Mouse (Mus musculus) liver, embryonic 11.5 days (tissue): Measurements from ENCODE around the gene Aars. TPM values are rescaled to one million over a fixed set of nuclear protein-coding genes. Genes with fewer than 3 reads are reported as not detected.
"Not testable (repeated sequence)": the region's sequence is repeated elsewhere in the genome, so short reads cannot be mapped to it uniquely, and the experiment has no call there.

Source experiments
- ATAC-seq: fragments of 200-750 bp; cut with Nextera tagmentation; replicated peaks from 2 replicates; pipeline ENCODE4 v1.8.0; 2017; ENCODE audit warnings: moderate number of reproducible peaks, mild to moderate bottlenecking, moderate TSS enrichment, moderate library complexity; ENCODE audit not compliant: low FRiP score
- DNase-seq: peaks from one replicate; pipeline ENCODE4 v3.0.0-alpha.2; 2017; ENCODE audit warnings: low spot score
- H3K27ac ChIP-seq: fragments of 300-500 bp; sonication (generic); 2 replicates; pipeline ENCODE4 v1.5.1; 2014; ENCODE audit warnings: mild to moderate bottlenecking, low read depth, low read length, control low read depth
- H3K27me3 ChIP-seq: fragments of 300-500 bp; sonication (generic); replicated peaks from 2 replicates; pipeline ENCODE4 v1.6.1; 2014; ENCODE audit warnings: low read length, mixed read lengths; ENCODE audit not compliant: control insufficient read depth, insufficient read depth
- H3K36me3 ChIP-seq: fragments of 300-500 bp; sonication (generic); 2 replicates; pipeline ENCODE4 v1.6.1; 2014; ENCODE audit warnings: mild to moderate bottlenecking, low read length, moderate library complexity, mixed read lengths; ENCODE audit not compliant: control insufficient read depth, insufficient read depth
- H3K4me1 ChIP-seq: fragments of 300-500 bp; sonication (generic); replicated peaks from 2 replicates; pipeline ENCODE4 v1.6.1; 2014; ENCODE audit warnings: low read length, mixed read lengths; ENCODE audit not compliant: control insufficient read depth, insufficient read depth
- H3K4me2 ChIP-seq: fragments of 300-500 bp; sonication (generic); 2 replicates; pipeline ENCODE4 v1.6.1; 2014; ENCODE audit warnings: mild to moderate bottlenecking, control low read depth, moderate library complexity
- H3K4me3 ChIP-seq: fragments of 300-500 bp; sonication (generic); 2 replicates; pipeline ENCODE4 v1.5.1; 2014; ENCODE audit warnings: low read depth, low read length, control low read depth
- H3K9ac ChIP-seq: fragments of 300-500 bp; sonication (generic); 2 replicates; pipeline ENCODE4 v1.6.1; 2014; ENCODE audit warnings: low read depth, low read length, control low read depth
- H3K9me3 ChIP-seq: fragments of 300-500 bp; sonication (generic); 2 replicates; pipeline ENCODE4 v1.6.1; 2016; ENCODE audit warnings: low read length, inconsistent platforms, mixed read lengths; ENCODE audit not compliant: control insufficient read depth
- whole genome bisulfite sequencing: fragments of 180-500 bp; shearing (Covaris S2); extraction: QIAGEN DNeasy Blood & Tissue Kit; methylation state at CpG from one replicate; pipeline ENCODE4 v1.1.7; 2014; 5-methylcytosine and 5-hydroxymethylcytosine counted together
- polyA plus RNA-seq: library from polyadenylated mRNA; unstranded; fragments of >200 nt; fragmentation: Nextera tagmentation; extraction: Ambion mirVana; gene quantifications from 2 replicates; pipeline ENCODE4 v1.2.1, GENCODE M21; 2014

The Aars gene
- polyA plus RNA-seq: 86.5 and 96.2 TPM in 2 replicates

GRCm38 (mm10) chr8:111032916-111033315 lies at the start of gene Aars:
Gene Aars, plus strand, starts transcription at chr8:111033144.
- H3K27me3 ChIP-seq: no peaks in the 10 kb centered on the region
- ATAC-seq (no peak), DNase-seq (no peak)
- H3K4me3 ChIP-seq: peak within 1 kb of the TSS; percentile 74
- H3K9me3 ChIP-seq: no peaks in the 10 kb centered on the region
- peak within 1 kb of the TSS; percentile 85 for H3K4me2 ChIP-seq
- peak within 1 kb of the TSS; percentile 91 for H3K9ac ChIP-seq
- peaks cover 9% of the 10 kb centered on the region; the same call in 1 of the 2 replicates for H3K36me3 ChIP-seq
- H3K4me1 ChIP-seq: peaks cover 10% of the 10 kb centered on the region
- 91% methylated on average over 7 of the region's 7 CpGs for WGBS
- peak within 1 kb of the TSS; percentile 82 for H3K27ac ChIP-seq

DNA sequence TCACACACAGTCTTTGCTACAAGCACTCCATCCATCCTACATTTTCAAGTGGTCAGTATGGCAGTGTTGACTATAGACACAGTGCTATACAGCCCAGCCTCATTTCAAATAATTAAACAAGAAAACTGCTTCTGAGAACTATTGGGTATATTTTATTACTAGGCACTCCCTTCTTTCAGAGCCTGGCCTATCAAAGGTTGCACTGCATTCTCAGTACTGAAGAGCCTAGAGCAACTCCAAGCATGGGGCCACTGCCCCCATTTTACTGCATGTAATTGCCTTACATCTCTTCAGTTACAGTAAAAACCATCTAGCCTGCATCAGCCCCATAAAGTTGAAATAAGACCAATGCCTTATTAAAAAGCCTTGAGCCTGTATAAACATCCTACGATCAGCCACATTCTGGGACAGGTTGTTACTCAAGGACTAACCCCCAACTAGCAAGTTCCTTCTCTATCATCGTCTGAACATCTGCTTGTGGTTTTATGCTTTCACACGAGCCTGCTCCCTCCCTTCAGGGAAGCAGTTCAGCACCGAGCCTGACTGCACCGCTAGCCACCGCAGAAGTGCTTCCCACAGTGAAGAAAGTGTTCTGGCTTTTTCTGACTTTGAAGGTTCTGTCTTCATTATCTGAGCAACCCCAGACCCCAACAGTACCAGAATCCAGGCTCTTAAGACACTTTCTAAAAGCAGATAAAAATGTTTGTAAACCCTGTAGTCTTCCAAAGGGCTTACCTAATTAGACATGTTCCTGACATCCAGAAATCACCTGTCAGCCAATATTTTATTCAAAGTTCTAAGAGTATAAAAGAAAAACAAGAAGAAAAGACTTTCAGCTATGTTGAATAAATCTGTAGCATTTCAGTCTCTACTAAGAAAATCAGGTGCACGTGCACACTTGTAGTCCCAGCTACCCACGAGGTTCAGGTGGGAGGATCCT lies 44.9 kb upstream of the Aars start:
- Histone ChIP-seq H3K4me3 (peak overlapping the region; percentile 3; the same call in 1 of the 2 replicates), H3K9ac (peak overlapping the region; percentile 23; the same call in 1 of the 2 replicates), H3K27ac (peak overlapping the region; percentile 75), H3K9me3 (no peaks in the 10 kb centered on the region), H3K4me2 (peak overlapping the region; percentile 45), H3K36me3 (peaks cover 48% of the 10 kb centered on the region), H3K27me3 (no peaks in the 10 kb centered on the region), H3K4me1 (peaks cover 16% of the 10 kb centered on the region)
- ATAC-seq: peak; percentile 96
- DNase-seq: peak; percentile 41
- 46% methylated on average over 8 of the region's 8 CpGs for WGBS

DNA sequence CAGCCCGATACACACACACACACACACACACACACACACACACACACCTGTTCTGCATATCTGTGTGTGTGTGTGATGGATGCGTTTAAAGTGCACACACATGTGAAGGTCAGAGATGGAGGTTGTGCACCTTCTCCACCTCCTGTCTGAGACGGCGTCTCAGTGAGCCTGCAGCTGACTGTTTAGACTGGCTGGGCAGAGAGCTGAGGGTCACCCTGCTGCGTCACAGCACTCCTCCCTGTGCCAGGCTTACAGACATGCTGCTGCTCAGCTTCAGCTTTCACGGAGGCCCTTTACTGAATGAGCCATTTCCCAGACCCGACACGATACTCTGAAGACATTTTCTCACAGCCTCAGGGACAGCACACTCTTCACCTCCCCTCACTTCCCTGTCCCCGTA lies 42.9 kb upstream of the Aars start:
- DNase-seq (no peak), ATAC-seq (no peak)
- no peak overlapping the region for H3K9ac ChIP-seq
- H3K4me1 ChIP-seq: peaks cover 16% of the 10 kb centered on the region
- H3K4me3 ChIP-seq: no peak overlapping the region
- H3K36me3 ChIP-seq: peaks cover 44% of the 10 kb centered on the region
- WGBS: 83% methylated on average over 9 of the region's 9 CpGs
- peak overlapping the region; percentile 13; the same call in 1 of the 2 replicates for H3K27ac ChIP-seq
- no peaks in the 10 kb centered on the region for H3K27me3 ChIP-seq
- no peak overlapping the region for H3K4me2 ChIP-seq
- H3K9me3 ChIP-seq: no peaks in the 10 kb centered on the region

GRCm38 (mm10) chr8:110996641-110997430 lies 36.1 kb upstream of the Aars start:
- H3K27me3 ChIP-seq: no peaks in the 10 kb centered on the region
- H3K27ac ChIP-seq: peak overlapping the region; percentile 86
- peak overlapping the region; percentile 80 for H3K4me3 ChIP-seq
- H3K36me3 ChIP-seq: peaks cover 8% of the 10 kb centered on the region; the same call in 1 of the 2 replicates
- DNase-seq (no peak), ATAC-seq (no peak)
- H3K4me2 ChIP-seq: peak overlapping the region; percentile 75
- peaks cover 9% of the 10 kb centered on the region for H3K4me1 ChIP-seq
- 32% methylated on average over 16 of the region's 16 CpGs for whole genome bisulfite sequencing
- no peaks in the 10 kb centered on the region for H3K9me3 ChIP-seq
- peak overlapping the region; percentile 82 for H3K9ac ChIP-seq

- Histone ChIP-seq H3K36me3 (peaks cover 3% of the 10 kb centered on the region; the same call in 1 of the 2 replicates), H3K27ac (peak within 1 kb of the TSS; percentile 86), H3K4me3 (peak within 1 kb of the TSS; percentile 80), H3K4me1 (peaks cover 9% of the 10 kb centered on the region), H3K27me3 (no peaks in the 10 kb centered on the region), H3K9ac (peak within 1 kb of the TSS; percentile 82), H3K9me3 (no peaks in the 10 kb centered on the region), H3K4me2 (peak within 1 kb of the TSS; percentile 75)
- ATAC-seq (peak; percentile 93), DNase-seq (peak; percentile 86)
- 3% methylated on average over 58 of the region's 58 CpGs for WGBS
These were observed 35.1 kb upstream of the Aars start, which contains the start of gene Ddx19a for GRCm38 (mm10) chr8:110997547-110998531. Gene Ddx19a, minus strand, starts transcription at chr8:110997800.

DNA sequence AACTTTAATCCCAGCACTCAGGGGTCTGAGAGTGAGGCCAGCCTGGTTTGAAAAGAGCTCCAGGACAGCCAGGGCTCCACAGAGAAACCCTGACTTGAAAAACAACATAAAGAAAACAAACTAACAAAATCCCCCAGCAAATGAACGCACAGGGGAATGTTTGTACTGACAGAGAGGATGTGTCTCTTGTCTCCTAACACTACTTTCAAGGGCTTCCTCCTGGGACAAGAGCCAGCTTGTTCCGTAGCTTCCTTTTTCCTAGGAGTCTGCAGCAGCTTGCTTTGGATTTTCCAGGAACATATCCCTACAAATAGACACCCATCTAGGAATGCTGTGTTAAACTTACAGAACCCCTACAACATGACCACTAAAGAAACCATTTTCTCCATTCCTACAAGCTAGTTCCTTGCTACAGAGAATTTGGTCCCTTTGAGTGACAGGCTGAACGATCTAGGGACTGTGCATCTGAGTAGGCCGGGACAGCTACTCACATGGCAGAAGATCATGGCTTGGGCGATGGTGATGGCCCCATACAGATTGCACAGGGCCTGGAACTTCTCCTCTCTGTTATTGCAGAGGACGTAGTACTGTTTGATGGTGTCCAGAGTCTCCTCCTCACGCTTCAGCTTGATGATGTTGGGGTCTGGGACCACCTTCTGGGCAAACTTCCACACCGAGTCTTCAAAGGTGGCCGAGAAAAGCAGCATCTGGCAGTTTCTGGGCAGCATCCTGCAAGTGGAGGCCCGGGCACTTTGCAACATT lies 22.5 kb upstream of the Aars start:
- H3K4me3 ChIP-seq: not testable (repeated sequence)

GRCm38 (mm10) chr8:111026609-111027008 lies 6.3 kb upstream of the Aars start:
- WGBS: 85% methylated on average over 1 of the region's 2 CpGs
- H3K4me2 ChIP-seq: not testable (repeated sequence)

More for the DNA sequence above, 22.5 kb upstream of the Aars start:
- DNase-seq, H3K27ac ChIP-seq, H3K9me3 ChIP-seq, H3K4me1 ChIP-seq, ATAC-seq, H3K4me2 ChIP-seq, H3K9ac ChIP-seq, H3K27me3 ChIP-seq: not testable (repeated sequence)
- 90% methylated on average over 9 of the region's 10 CpGs for WGBS
- H3K36me3 ChIP-seq: peaks cover 18% of the 10 kb centered on the region

More at GRCm38 (mm10) chr8:111026609-111027008, 6.3 kb upstream of the Aars start:
- not testable (repeated sequence) for ATAC-seq, H3K27ac ChIP-seq, DNase-seq, H3K4me1 ChIP-seq, H3K9ac ChIP-seq, H3K27me3 ChIP-seq, H3K4me3 ChIP-seq, H3K36me3 ChIP-seq, H3K9me3 ChIP-seq
